Mouse (Mus musculus): ENCODE results near the gene Mybbp1a.

GRCm38 (mm10) chr11:72397072-72397471 lies 44.1 kb upstream of the Mybbp1a start:
- TF ChIP-seq CTCF (IDR thresholded peaks at IDR 0.05; ENCODE audit: extremely low read depth, insufficient read length, insufficient replicate concordance, low read depth, low read length): no peak
- TF ChIP-seq POLR2A (IDR thresholded peaks at IDR 0.05; ENCODE audit: low read depth, low read length): no peak
